Comparison of ENCODE assay signal across 1 mouse cellular context in genomic region chr3:88425708-88426420, GRCm38 (mm10).
TF ChIP-seq lines count a peak whose summit lies in the region.

No protein-coding gene starts in this region.

TF ChIP-seq in myocyte, 11 proteins besides CTCF, POLR2A, EP300 and RAD21 (continued from another document):
- TF ChIP-seq TCF3 (IDR thresholded peaks at IDR 0.05; ENCODE audit: insufficient read length, low read depth) (no peak), TCF12 (IDR thresholded peaks at IDR 0.05; ENCODE audit: insufficient read depth, poor library complexity, severe bottlenecking) (no peak)
TF ChIP-seq in myocyte: peak in this region for 0.
